Mouse (Mus musculus) erythroid progenitor cell, adult 5-6 weeks (primary cell): Measurements from ENCODE around the gene Nxph4. TPM values are rescaled to one million over a fixed set of nuclear protein-coding genes. Genes with fewer than 3 reads are reported as not detected.
A peak's percentile ranks its signal among the peaks of the same experiment; 100 is the strongest.

Source experiments
- ATAC-seq: replicated peaks from 2 replicates; pipeline ENCODE4 v1.8.0; 2016; ENCODE audit warnings: moderate number of reproducible peaks, mild to moderate bottlenecking, moderate TSS enrichment, inconsistent platforms; ENCODE audit not compliant: poor library complexity, low FRiP score, severe bottlenecking
- total RNA-seq, 2 experiments: library from RNA; stranded (forward) in 1 of 2; stranded (reverse) in 1 of 2; fragments of 150-400 nt in 1 of 2; fragments of 186-747, 209-891 nt in 1 of 2; gene quantifications; 2 replicates each; pipeline versions ENCODE4 v1.2.3 to v1.2.4; 2015 to 2017; ENCODE audit warnings: low replicate concordance in 2 of 2

The Nxph4 gene
- total RNA-seq (2015; ENCODE audit: low replicate concordance) (not detected in 2 replicates), total RNA-seq (2017; ENCODE audit: low replicate concordance) (not detected in 2 replicates)

DNA sequence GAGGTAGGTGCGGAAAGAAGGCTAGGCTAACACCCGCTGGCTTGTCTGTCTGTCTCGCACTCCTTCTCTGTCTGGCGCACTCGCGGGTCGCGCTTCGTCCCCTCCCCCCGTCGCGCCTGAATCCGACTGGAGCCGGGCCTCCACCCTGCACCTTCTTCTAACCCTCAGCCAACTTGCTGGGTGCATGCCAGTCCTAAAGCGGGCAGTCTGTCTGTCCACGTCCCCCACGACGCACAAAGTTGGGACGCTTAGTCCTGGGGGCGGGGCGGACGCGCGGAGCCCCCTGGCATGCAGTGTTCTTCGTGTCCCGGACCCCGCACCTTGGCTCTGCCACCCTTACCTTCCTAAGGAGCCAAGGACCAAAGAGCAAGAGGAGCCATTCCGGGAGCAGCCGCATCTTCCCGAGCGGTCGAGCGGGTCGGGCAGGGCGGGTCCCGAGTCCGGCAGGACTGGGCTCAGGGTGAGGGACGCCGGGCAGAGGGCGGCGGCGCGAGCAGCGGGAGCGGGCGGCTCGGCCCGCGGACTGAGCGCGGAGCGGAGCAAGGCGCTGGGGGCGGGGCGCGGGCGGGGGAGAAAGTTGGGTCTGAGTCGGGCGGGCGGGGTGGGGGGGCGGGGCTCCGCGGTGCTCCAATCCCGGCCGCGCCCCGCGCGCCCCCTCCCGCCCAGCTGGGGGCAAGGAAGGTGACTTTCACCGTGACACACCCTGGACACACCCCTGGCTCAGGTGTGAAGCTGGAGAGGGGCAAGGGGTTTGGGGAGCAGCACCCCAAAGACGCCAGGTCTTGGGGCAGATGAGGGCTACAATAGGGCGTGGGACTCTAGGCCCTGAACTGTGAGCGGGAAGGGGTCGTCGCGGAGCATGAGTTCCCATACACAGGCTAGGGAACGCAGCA, at the start of gene Nxph4:
Nxph4 (minus strand) TSS at position 524 of the 893 bp plus-strand sequence.
- no peak for ATAC-seq

DNA sequence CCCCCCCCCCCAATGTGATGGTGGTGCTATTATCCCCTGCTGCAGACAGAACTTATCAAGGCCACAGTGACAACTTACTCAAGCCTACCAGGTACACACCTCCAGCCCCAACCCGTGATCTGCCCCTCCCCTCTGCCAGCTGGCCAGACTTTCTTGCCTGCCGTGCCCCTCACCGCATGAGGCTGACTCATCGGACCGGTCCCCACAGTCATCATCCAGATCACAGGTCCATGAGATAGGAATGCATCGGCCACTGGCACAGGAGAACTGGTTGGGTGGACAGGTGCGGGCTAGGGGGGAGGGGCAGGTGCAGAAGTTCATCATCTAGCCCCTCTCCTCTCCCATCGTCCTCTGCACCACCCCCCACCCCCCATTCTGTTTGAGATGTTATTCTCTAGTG, 49.3 kb upstream of the Nxph4 start:
- no peak for ATAC-seq

DNA sequence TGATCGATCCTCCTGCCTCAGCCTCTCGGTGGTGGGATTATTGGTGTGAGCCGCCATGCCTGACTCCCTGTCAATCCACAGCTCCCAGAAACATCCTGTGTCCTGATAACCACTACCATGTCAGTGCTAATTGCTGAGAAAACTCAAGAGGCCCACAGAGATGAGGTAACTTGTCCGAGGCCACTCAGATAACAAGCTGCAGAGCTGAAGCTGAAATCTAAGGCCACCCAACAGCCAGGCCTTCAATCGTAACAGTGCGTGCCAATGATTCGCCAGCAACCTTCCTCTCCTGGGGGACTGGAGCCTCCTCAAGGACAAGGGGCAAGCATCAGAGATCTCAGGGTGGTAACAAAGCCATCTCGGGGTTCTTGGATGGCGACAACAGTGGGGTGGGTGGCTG, 46.9 kb upstream of the Nxph4 start:
- ATAC-seq, result no peak

DNA sequence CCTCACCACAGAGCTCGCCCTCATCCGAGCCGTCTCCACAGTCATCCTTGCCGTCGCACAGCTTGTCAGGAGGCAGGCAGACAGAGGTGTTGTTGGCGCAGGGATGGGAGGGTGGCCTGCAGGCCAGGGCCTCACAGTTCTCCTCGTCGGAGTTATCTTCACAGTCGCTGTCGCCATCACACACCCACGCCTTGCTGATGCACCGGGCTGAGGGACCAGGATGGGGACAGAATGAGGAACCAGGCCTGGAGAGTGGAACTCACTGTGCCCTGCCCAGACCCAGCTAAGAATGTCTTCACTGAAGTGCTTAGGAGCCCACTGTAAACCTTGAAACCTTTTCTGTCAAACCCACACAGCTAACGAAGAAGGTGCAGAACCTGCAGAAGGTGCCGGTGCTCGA, 43.6 kb upstream of the Nxph4 start:
- no peak for ATAC-seq

DNA sequence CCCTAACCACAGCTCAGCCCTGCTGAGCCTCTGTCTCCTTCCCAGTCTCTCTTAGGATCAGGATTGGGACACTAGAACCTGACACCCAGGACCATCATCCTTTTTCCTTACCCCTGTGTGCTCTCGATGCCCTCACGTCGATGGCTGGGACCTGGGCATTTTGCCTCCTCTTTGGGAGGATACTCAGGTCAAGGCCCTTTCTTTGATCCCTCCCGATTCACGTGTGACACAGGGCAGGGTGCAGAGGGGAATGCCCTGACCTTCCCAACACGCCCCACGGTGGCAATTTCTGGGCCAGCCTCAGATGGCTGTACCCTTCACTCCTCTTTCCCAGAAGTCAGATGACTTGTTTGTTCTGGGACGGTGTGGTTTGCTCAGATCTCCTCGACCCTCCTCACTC, 42.8 kb upstream of the Nxph4 start:
- no peak for ATAC-seq

DNA sequence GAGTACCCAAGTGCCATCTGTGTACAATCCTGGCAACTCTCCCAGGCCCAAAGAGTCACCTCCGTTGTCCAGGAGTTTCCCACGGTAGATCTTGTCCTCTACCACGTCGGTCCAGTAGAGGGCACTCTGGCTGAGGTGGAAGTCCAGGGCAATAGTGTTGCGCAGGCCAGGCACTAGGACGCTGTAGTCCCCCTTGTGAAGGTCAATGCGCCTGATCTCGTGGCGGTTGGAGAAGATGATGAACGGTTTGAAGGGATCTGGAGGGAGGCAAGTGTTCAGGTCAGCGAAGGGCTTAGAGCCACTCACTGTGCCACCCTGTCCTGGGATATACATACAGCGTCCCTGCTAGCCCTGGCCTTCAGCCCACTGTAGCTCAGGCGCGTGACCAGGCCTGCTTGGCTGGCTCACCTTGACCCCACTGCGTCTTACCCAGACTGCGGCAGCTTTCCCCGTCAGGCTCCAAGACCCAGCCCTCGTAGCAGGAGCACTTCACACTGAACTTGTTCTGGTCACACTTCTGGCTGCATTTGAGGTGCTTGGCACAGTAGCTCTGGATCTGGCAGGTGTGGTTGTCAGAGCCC, 42.1 kb upstream of the Nxph4 start:
- peak; percentile 61; the same call in 1 of the 2 replicates for ATAC-seq

DNA sequence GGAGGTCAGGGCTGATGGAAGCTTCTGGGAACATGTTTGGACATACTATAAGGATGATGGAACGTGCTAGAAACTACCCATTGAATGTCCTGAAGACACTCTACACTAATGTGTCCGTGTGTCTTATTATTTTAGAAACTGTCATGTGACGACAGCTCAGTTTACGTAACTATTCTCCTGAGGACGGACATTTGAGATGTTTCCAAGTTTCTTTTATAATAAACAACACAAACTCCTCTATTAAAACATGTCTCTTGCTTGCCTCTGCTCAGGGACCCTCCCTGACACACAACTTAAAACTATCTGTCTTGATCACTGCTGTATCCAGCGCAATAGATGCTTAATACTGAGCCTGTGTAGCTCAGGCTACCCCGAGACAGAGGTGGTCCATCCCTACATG, 41.4 kb upstream of the Nxph4 start:
- ATAC-seq, result no peak

DNA sequence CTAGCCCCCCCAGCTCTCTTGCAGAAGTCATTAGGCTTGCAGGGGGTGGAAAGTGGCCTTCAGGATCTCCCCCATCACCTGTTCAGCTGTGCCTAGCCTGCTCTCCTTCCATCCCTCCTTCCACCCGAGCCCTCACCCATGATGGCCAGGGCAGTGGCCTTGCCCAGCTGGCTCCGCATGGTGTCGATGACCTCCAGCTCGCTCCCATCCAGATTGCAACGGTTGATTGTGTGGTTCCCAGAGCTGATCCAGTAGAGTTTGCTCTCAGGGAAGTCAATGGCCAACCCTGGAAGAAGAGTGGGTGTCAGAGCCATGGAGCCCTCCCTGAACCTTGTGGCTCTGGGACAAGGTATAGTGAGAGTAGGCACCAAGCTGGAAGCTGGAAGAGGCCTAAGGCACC, 37.9 kb upstream of the Nxph4 start:
- no peak for ATAC-seq

DNA sequence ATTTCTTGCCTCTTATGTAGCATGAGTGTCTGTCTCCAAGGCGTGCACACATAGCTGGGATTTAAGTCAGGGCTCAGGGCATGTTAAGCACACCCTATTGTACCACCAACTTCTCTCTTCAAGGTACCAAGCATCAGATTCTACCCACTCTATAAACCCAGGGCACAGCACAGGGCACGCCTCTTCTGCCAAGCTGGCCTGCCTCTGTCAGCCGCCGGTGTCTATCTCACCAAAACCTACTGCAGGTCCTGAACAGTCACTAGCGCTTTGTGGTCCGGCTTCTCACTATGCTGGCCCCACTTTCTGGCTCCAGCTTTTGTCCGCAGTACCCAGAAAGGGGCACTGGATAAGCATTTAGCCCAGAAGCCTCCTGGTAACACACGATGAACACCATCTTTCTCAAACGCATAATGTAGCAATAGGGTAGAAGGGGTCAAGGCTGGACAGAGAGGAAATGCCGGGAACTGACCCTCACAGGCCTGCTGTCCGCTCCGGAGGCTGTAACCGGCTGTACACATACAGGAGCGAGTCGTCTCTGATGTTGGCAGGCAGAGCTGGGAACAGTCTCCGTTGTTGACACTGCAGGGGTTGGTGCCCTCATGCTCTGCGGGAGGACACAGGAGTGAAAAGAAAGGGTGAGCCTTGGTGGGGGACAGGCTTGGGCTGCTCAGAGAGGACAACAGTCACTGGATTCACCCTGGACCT, 36.7 kb upstream of the Nxph4 start:
- peak; percentile 64 for ATAC-seq

DNA sequence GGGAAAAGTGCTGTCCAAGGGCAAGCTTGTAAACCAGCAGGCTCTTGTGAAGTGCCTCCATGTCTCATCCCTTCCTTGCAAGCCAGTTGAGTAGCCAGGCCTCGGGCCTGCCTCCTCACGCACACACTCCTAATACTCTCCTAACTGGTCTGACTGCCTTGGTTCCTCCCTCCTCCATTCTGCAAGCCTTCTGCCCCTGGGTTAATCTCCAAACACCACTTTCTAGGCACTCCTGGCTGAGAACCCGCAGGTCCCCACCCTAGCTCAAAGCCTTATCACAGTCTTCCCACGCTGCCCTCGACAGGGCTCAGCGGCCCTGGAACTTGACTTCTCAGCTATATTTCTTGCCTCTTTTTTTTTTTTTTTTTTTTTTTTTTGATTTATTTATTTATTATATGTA, 36.0 kb upstream of the Nxph4 start:
- peak; percentile 89 for ATAC-seq

DNA sequence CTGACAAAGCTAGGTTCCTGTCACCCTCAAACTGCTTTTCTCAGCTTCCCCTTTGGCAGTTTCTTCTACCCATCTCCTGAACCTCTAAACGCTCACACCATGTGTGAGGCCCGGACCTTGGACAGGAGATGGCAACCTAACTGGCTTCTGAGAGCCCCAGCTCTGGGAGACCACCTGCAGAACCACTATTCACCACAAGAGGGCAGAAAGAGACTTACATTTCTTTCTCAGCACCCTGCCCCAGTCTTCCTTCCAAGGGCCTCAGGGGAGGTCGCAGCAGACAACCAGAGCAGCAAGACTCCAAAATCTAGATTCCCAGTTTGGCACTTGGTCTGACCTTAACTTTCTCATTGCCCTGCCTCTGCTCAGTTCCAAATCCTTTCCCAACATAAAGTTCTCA, 35.1 kb upstream of the Nxph4 start:
- peak; percentile 63 for ATAC-seq

DNA sequence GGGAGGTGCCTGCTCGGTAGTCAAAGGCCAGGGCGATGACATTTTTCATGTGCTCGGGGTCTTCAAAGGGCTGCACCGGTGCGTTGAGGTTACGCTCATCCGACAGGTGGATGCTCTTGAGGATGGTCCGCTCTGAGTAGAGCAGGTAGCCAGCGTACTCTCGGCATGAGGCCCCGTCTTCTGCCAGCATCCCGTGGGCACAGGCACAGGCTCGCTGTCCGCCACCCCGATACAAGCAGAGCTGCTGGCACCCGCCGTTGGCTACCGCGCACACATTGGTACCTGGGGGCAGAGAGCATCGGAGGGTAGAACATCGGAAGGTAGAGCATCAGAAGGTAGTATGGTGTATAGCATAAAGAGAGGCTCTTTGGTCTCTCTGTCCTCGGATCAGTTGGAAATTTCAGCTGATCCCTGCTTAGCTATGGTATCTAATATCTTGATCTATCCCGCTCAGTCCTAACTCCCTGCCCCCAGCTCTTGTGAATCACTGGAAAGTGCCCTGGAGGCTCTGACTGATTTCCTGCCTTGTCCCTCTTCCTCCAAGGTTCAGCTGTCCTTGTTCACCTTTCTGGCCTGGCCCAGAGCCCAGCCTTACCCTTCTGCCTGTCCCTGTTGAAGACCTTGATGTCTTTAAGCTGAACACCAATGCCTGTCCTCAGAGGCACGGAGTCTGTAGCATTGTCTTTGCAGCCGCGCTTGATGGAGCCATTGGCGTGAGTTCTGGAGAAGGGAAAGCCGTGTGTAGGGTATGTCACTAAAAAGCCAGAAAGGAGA, 32.4 kb upstream of the Nxph4 start:
- no peak for ATAC-seq

DNA sequence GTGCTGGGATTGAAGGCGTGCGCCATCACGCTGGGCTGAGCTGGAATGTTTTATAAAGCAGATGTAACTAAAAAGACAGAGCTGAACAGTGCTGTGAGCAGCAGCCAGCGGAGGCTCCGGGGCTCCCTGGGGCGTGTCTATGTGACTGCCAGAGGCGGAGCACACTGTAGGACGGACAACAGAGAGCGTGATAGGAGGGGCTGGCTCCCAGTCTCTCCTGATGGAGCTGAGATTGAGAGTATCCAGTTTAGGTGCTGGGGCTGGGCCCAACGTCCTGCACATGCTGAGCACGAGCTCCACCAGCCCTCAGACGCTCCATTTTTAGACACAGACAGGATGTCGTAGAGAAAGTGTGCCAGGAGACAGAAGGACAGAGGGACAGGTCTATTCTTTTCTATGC, 29.9 kb upstream of the Nxph4 start:
- no peak for ATAC-seq

DNA sequence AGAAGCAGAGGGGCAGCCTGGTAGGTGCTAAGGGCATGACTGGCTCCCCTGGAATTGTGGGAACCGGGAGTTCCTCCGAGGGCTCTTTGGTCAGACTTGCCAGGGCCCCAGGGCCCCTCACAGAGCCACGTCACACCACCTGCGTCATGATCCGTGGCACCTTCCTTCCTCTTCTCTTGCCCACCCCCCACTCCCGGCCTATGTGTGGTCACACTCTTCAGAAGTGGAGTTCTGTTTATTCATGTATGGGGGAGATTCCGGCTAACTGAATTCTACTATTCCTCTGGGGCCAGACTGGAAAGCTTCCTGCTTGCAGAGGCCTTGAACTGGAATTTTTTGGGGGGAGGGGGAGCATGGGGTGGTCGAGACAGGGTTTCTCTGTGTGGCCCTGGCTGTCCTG, 29.5 kb upstream of the Nxph4 start:
- ATAC-seq, result no peak

DNA sequence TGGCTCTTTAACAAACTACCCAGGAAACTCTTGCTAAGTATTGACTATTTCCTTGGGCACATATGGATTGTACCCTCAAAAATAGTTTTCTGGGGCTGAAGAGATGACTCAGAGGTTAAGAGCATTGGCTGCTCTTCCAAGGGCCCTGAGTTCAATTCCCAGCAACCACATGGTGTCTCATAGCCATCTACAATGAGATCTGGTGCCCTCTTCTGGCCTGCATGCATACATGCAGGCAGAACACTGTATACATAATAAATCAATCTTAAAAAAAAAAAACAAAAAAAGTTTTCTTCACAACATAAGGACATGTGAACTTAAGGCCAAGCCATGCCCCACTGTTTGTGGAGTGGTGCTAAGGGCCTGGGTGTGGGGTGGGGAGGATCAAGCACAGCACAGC, 26.8 kb upstream of the Nxph4 start:
- ATAC-seq, result no peak

DNA sequence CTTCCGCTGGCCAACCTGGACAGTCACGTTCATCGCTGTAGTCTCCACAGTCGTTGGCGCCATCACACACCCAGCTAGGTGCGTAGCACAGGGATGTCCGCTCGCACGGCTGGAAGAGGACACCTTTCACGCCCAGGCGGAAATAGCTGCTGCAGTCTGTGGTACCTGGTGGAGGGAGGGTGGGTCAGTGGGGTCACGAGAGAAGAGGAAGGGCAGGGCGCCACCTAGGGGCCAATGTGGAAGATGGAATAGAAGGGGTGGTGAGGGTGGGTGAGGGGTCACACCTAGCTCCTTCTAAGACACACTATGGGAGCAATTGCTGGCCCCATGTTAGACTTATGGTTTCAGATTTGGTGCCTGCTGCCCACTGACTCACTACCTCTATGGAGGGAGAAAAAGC, 23.0 kb upstream of the Nxph4 start:
- no peak for ATAC-seq

DNA sequence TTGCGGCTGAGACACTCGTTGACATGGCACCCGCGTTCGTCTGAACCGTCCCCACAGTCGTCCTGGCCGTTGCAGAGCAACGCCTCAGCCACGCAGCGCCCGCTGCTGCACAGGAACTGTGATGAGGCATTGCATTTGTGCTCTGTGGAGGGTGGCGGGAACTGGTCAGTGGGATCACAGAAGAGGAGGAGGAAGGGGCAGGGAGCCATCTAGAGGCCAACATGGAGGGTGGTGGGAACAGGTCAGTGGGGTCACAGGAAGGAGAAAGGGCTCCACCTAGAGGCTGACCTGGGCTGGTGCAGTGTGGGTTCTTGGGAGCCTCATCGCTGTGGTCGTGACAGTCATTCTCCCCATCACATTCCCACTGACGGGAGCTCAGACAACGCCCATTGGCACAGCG, 21.3 kb upstream of the Nxph4 start:
- peak; percentile 41; the same call in 1 of the 2 replicates for ATAC-seq

DNA sequence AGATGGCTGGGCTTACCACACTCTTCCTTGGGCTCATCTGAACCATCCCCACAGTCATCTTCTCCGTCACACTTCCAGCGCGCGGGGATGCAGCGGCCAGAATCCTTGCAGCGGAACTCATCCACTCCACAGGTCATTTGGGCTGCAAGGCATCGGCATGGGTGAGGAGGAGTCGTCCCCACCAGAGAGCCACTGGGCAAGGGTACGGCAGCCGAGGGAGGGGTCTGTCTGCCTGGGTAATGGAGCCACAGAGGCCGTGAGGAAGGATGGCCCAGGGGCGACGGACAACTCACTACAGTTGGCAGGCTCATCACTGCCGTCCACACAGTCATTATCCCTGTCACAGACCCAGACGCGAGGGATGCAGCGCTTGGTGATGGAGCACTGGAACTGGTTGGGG, 15.5 kb upstream of the Nxph4 start:
- no peak for ATAC-seq

DNA sequence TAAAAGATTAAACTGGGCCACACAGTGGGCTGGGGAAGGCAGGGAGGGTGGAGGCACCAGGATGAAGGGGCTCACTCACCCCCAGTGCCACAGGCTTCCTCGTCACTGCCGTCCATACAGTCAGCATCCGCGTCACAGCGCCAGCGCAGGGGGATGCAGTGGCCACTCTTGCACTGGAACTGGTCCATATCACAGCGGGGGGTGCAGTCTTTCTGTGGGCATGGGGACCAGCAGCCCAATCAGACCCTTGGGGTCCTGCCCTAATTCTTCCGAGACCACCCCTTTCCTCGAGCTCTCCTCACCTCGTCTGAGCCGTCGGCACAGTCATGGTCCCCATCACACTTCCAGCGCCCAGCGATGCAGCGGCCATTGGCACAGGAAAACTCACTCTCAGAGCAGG, 13.9 kb upstream of the Nxph4 start:
- no peak for ATAC-seq

DNA sequence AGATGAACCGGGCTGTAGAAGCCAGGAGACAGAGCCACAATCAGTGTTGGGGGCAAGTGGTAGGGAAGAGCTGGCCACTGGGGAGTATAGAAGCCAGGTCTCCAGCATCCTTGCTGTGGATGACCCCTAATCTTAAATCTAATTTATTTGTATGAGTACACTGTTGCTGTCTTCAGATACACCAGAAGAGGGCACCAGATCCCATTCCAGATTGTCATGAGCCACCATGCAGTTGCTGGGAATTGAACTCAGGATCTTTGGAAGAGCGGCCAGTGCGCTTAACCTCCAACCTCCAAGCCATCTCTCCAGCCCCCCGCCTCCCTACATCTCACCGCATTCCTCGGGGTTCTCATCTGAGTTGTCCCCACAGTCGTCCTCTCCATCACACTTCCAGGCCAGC, 12.1 kb upstream of the Nxph4 start:
- ATAC-seq, result no peak
